Mouse (Mus musculus) heart, embryonic 11.5 days (tissue): Measurements from ENCODE around the gene Nkain2. TPM values are rescaled to one million over a fixed set of nuclear protein-coding genes. Genes with fewer than 3 reads are reported as not detected.
"Not testable (repeated sequence)": the region's sequence is repeated elsewhere in the genome, so short reads cannot be mapped to it uniquely, and the experiment has no call there.

Experiments used
- ATAC-seq: fragments of 200-750 bp; cut with Nextera tagmentation; replicated peaks from 2 replicates; pipeline ENCODE4 v1.8.0; 2017; ENCODE audit warnings: moderate library complexity; ENCODE audit not compliant: insufficient number of reproducible peaks, low FRiP score, low TSS enrichment
- H3K27ac ChIP-seq: fragments of 300-500 bp; sonication (generic); 2 replicates; pipeline ENCODE4 v1.5.1; 2014; ENCODE audit warnings: mild to moderate bottlenecking, low read depth, low read length
- H3K27me3 ChIP-seq: fragments of 300-500 bp; sonication (generic); 2 replicates; pipeline ENCODE4 v1.6.1; 2014; ENCODE audit warnings: mild to moderate bottlenecking, low read length, mixed read lengths; ENCODE audit not compliant: control insufficient read depth, insufficient read depth
- H3K36me3 ChIP-seq: fragments of 300-500 bp; sonication (generic); 2 replicates; pipeline ENCODE4 v1.6.1; 2014; ENCODE audit warnings: mild to moderate bottlenecking, low read length, moderate library complexity, mixed read lengths; ENCODE audit not compliant: control insufficient read depth, insufficient read depth
- H3K4me1 ChIP-seq: fragments of 300-500 bp; sonication (generic); 2 replicates; pipeline ENCODE4 v1.6.1; 2014; ENCODE audit warnings: low read length; ENCODE audit not compliant: control insufficient read depth, insufficient read depth
- H3K4me2 ChIP-seq: fragments of 300-500 bp; sonication (generic); 2 replicates; pipeline ENCODE4 v1.6.1; 2014; ENCODE audit warnings: mild to moderate bottlenecking, moderate library complexity
- H3K4me3 ChIP-seq: fragments of 300-500 bp; sonication (generic); 2 replicates; pipeline ENCODE4 v1.5.1; 2014; ENCODE audit warnings: low read depth, low read length
- H3K9ac ChIP-seq: fragments of 300-500 bp; sonication (generic); 2 replicates; pipeline ENCODE4 v1.6.1; 2014; ENCODE audit warnings: mild to moderate bottlenecking, low read depth, low read length, moderate library complexity
- H3K9me3 ChIP-seq: fragments of 300-500 bp; sonication (generic); replicated peaks from 2 replicates; pipeline ENCODE4 v1.6.1; 2016; ENCODE audit warnings: low read length; ENCODE audit not compliant: control insufficient read depth
- WGBS: fragments of 180-500 bp; shearing (Covaris S2); extraction: QIAGEN DNeasy Blood & Tissue Kit; methylation state at CpG from one replicate; pipeline ENCODE4 v1.1.7; 2014; ENCODE audit not compliant: insufficient replicate concordance; 5-methylcytosine and 5-hydroxymethylcytosine counted together
- polyA plus RNA-seq: library from polyadenylated mRNA; unstranded; fragments of >200 nt; fragmentation: Nextera tagmentation; extraction: Ambion mirVana; gene quantifications from 2 replicates; pipeline ENCODE4 v1.2.1, GENCODE M21; 2014

Gene Nkain2
- polyA plus RNA-seq, 1 experiment from 2014 or later, result 0.76 TPM

GRCm38 (mm10) chr10:31931961-31932360 is 958.3 kb downstream of the Nkain2 start:
- no peaks in the 10 kb centered on the region for H3K27me3 ChIP-seq
- H3K27ac ChIP-seq, result no peak overlapping the region
- H3K9ac ChIP-seq, result no peak overlapping the region
- H3K36me3 ChIP-seq, result no peaks in the 10 kb centered on the region
- H3K9me3 ChIP-seq, result no peaks in the 10 kb centered on the region
- 83% methylated on average over 2 of the region's 2 CpGs for WGBS
- H3K4me1 ChIP-seq, result no peaks in the 10 kb centered on the region
- no peak for ATAC-seq
- H3K4me2 ChIP-seq, result no peak overlapping the region
- H3K4me3 ChIP-seq, result no peak overlapping the region

DNA sequence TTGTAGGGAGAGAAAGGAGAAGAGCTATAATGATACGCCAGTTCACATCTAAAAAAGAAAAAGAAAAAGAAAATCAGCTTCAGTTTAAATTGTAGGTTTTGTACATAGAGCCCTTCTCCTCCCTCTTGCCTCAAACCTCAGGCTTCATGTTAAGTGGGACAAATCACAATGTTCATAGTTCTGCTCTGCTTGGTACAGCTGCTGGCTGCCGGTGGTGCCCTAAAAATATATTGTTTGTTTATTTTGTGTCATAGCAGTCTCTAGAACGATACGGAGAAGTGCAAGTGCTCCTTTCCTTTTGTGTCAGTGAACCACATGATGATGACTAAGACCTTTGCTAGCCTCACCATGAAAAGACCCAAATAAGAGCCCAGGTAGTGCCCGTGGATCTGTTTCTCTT is 962.6 kb downstream of the Nkain2 start:
- no peaks in the 10 kb centered on the region for H3K9me3 ChIP-seq
- no peak overlapping the region for H3K4me3 ChIP-seq
- H3K4me1 ChIP-seq, result no peaks in the 10 kb centered on the region
- H3K4me2 ChIP-seq, result no peak overlapping the region
- no peak for ATAC-seq
- H3K27me3 ChIP-seq, result no peaks in the 10 kb centered on the region
- no peaks in the 10 kb centered on the region for H3K36me3 ChIP-seq
- no peak overlapping the region for H3K9ac ChIP-seq
- no peak overlapping the region for H3K27ac ChIP-seq
- 69% methylated on average over 5 of the region's 5 CpGs for WGBS

DNA sequence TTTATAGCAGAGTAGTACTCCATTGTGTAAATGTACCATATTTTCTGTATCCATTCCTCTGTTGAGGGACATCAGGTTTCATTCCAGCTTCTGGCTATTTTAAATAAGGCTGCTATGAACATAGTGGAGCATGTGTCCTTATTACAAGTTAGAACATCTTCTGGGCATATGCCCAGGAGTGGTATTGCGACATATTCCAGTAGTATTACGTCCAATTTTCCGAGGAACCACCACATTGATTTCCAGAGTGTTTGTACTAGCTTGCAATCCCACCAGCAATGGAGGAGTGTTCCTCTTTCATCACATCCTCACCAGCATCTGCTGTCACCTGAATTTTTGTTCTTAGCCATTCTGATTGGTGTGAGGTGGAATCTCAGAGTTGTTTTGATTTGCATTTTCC is 969.4 kb downstream of the Nkain2 start:
- H3K9ac ChIP-seq, ATAC-seq, H3K27me3 ChIP-seq, H3K4me3 ChIP-seq, H3K36me3 ChIP-seq, H3K27ac ChIP-seq, H3K9me3 ChIP-seq, H3K4me1 ChIP-seq, H3K4me2 ChIP-seq: not testable (repeated sequence)
- WGBS, result 76% methylated on average over 3 of the region's 3 CpGs

DNA sequence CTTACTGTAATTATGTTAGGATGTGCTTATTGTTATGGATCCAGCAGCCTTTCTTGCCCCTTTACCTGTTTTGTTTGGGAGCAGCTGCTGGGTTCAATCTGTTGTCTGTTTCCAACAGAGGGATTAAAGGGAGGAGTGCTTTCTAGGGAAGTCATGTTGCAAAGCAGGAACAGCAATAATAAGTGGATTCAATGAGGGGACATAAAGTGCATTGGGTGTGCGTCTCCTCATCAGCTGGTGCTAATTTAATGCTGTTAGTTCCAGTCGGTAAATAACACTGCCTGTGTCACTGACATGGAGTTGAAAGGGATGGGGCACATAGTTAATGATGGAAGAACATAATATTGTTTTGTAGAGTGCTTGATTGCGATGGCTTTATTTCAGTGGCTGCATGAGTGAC is 982.8 kb downstream of the Nkain2 start:
- H3K4me1 ChIP-seq, result no peaks in the 10 kb centered on the region
- H3K9ac ChIP-seq, result no peak overlapping the region
- H3K27ac ChIP-seq, result no peak overlapping the region
- no peak for ATAC-seq
- no peaks in the 10 kb centered on the region for H3K9me3 ChIP-seq
- no peak overlapping the region for H3K4me3 ChIP-seq
- no peaks in the 10 kb centered on the region for H3K36me3 ChIP-seq
- H3K4me2 ChIP-seq, result no peak overlapping the region
- no peaks in the 10 kb centered on the region for H3K27me3 ChIP-seq
- WGBS, result 67% methylated on average over 3 of the region's 3 CpGs

GRCm38 (mm10) chr10:31899501-31899900 is 990.8 kb downstream of the Nkain2 start:
- no peaks in the 10 kb centered on the region for H3K4me1 ChIP-seq
- no peaks in the 10 kb centered on the region for H3K9me3 ChIP-seq
- H3K36me3 ChIP-seq, result no peaks in the 10 kb centered on the region
- no peak overlapping the region for H3K4me3 ChIP-seq
- 39% methylated on average over 2 of the region's 2 CpGs for WGBS
- no peak overlapping the region for H3K4me2 ChIP-seq
- no peak for ATAC-seq
- no peak overlapping the region for H3K9ac ChIP-seq
- H3K27ac ChIP-seq, result no peak overlapping the region
- no peaks in the 10 kb centered on the region for H3K27me3 ChIP-seq

GRCm38 (mm10) chr10:31873323-31873895 is 1016.9 kb downstream of the Nkain2 start:
- no peak for ATAC-seq
- Histone ChIP-seq H3K9me3 (no peaks in the 10 kb centered on the region), H3K4me1 (no peaks in the 10 kb centered on the region), H3K27me3 (no peaks in the 10 kb centered on the region), H3K4me2 (no peak overlapping the region), H3K27ac (no peak overlapping the region), H3K9ac (no peak overlapping the region), H3K4me3 (no peak overlapping the region), H3K36me3 (no peaks in the 10 kb centered on the region)
- WGBS, result 62% methylated on average over 4 of the region's 4 CpGs

DNA sequence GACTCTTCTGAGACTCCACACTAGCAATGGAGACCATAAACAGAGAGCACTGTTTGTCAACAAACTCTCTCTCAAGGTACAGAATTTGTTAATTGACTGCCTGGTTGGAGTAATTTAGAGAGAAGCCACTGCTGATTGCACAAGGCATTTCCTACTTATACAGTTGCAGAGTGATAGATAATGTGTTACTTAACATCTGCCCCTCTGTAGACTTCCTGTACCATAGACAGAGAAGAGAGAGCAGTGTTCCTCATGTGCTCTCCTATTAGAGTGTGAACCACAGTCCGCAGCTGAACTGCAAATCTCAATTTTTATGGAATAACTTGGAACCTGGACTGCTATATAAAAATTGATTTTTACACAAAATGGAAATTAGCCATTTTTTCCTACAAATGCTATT is 1022.0 kb downstream of the Nkain2 start:
- WGBS, result 82% methylated on average over 1 of the region's 1 CpGs
- ATAC-seq, result no peak

GRCm38 (mm10) chr10:31827041-31827440 is 1063.2 kb downstream of the Nkain2 start:
- H3K4me1 ChIP-seq, result no peaks in the 10 kb centered on the region
- WGBS, result 71% methylated on average over 1 of the region's 1 CpGs
- H3K4me2 ChIP-seq, result no peak overlapping the region
- no peaks in the 10 kb centered on the region for H3K27me3 ChIP-seq
- H3K4me3 ChIP-seq, result no peak overlapping the region
- ATAC-seq, result no peak
- H3K9ac ChIP-seq, result no peak overlapping the region
- no peak overlapping the region for H3K27ac ChIP-seq
- H3K36me3 ChIP-seq, result no peaks in the 10 kb centered on the region
- no peaks in the 10 kb centered on the region for H3K9me3 ChIP-seq

More for the DNA sequence above, 1022.0 kb downstream of the Nkain2 start:
- H3K36me3 ChIP-seq, result no peaks in the 10 kb centered on the region
- no peak overlapping the region for H3K4me3 ChIP-seq
- no peak overlapping the region for H3K4me2 ChIP-seq
- H3K9ac ChIP-seq, result no peak overlapping the region
- no peaks in the 10 kb centered on the region for H3K27me3 ChIP-seq
- no peak overlapping the region for H3K27ac ChIP-seq
- no peaks in the 10 kb centered on the region for H3K4me1 ChIP-seq
- H3K9me3 ChIP-seq, result no peaks in the 10 kb centered on the region

- Histone ChIP-seq H3K4me1 (no peaks in the 10 kb centered on the region), H3K36me3 (no peaks in the 10 kb centered on the region), H3K4me3 (no peak overlapping the region), H3K4me2 (no peak overlapping the region), H3K27ac (no peak overlapping the region), H3K9me3 (no peaks in the 10 kb centered on the region), H3K9ac (no peak overlapping the region), H3K27me3 (no peaks in the 10 kb centered on the region)
- WGBS, result 52% methylated on average over 3 of the region's 3 CpGs
- ATAC-seq, result no peak
These were observed 1077.7 kb downstream of the Nkain2 start for GRCm38 (mm10) chr10:31812543-31812942.
